Mouse (Mus musculus): ENCODE measurements around the gene Lck. TPM values are rescaled to one million over a fixed set of nuclear protein-coding genes. Genes with fewer than 3 reads are reported as not detected.
A peak's percentile ranks its signal among the peaks of the same experiment; 100 is the strongest.

Gene Lck
- total and polyA plus RNA-seq, 3 experiments: 2.7 to 6.9 TPM; not detected in 1

DNA sequence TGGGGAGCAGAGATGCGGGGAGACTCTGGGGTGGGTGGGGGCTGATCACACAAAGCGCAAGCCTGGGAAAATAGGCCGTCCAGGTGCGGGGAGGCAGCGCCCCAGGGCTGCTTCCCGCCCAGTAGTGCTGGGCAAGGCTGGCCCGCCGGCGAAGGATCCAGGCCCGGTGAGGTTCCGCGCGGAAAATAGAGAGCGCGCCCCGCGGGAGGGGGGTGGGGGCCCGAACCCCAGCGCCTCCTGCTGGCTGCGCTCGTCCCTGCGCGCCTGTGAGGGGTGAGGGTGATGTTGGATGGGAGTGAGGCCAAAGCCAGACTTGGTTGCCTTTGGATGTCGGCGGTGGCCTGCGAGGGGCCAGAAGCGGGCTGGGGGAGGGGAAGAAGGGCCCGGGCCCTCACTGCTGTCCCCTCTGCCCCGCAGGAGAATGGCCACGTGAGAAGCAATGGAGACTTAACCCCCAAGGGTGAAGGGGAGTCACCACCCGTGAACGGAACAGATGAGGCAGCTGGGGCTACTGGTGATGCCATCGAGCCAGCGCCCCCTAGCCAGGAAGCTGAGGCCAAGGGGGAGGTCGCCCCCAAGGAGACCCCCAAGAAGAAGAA, 59.0 kb downstream of the Lck start:
- H3K36me3 ChIP-seq (ENCODE audit: control insufficient read depth in 1 of 2, insufficient read depth in 2 of 2, low read length in 2 of 2): no peaks in the 10 kb centered on the region
- H3K27me3 ChIP-seq (ENCODE audit: control insufficient read depth in 1 of 2, insufficient read depth in 2 of 2, low read length in 2 of 2): no peaks in the 10 kb centered on the region
- H3K27ac ChIP-seq (ENCODE audit: control insufficient read depth, low read depth, low read length): no peak overlapping the region
- no peaks in the 10 kb centered on the region; the same call in 1 of the 2 replicates for H3K79me2 ChIP-seq (ENCODE audit: control insufficient read depth, insufficient read depth, low read length, poor library complexity)
- no peaks in the 10 kb centered on the region for H3K4me1 ChIP-seq (ENCODE audit: control insufficient read depth in 1 of 2, insufficient read depth in 2 of 2, low read length in 2 of 2)
- peak; percentile 74 for DNase-seq (ENCODE audit: low read depth, low spot score)
- peak overlapping the region; percentile 67 to 93 for H3K4me3 ChIP-seq (ENCODE audit: control insufficient read depth in 1 of 2, insufficient read depth in 1 of 2, low read depth in 2 of 2, low read length in 2 of 2)
- no peaks in the 10 kb centered on the region for H3K9me3 ChIP-seq (replicated peaks; ENCODE audit: insufficient read depth, low read length)
- H3K9ac ChIP-seq (ENCODE audit: control insufficient read depth, low read depth, low read length, poor library complexity, severe bottlenecking): peak overlapping the region; percentile 88
- TF ChIP-seq CHD2 (IDR thresholded peaks at IDR 0.05; ENCODE audit: low read length): no peak
- TF ChIP-seq TAL1 (IDR thresholded peaks at IDR 0.05; ENCODE audit: low read length): no peak
- TF ChIP-seq MEF2A (IDR thresholded peaks at IDR 0.05; ENCODE audit: extremely low read depth, insufficient replicate concordance, low read depth, low read length, poor library complexity, severe bottlenecking): no peak
- no peak for TF ChIP-seq ZKSCAN1 (IDR thresholded peaks at IDR 0.05; ENCODE audit: low read depth, low read length)
- peak; percentile 61 for TF ChIP-seq SMC3 (IDR thresholded peaks at IDR 0.05; ENCODE audit: low read depth, low read length)
- no peak for TF ChIP-seq POLR2A (IDR thresholded peaks at IDR 0.05; ENCODE audit: control insufficient read depth in 1 of 2, insufficient read depth in 1 of 2, low read depth in 1 of 2, low read length in 2 of 2, poor library complexity in 1 of 2)
- TF ChIP-seq POLR2AphosphoS2 (IDR thresholded peaks at IDR 0.05; ENCODE audit: low read length): no peak
- TF ChIP-seq ZC3H11A (IDR thresholded peaks at IDR 0.05; ENCODE audit: low read depth, low read length): no peak
- no peak for TF ChIP-seq NELFE (IDR thresholded peaks at IDR 0.05; ENCODE audit: low read depth, low read length)
- no peak for TF ChIP-seq MAFK (IDR thresholded peaks at IDR 0.05; ENCODE audit: borderline replicate concordance, low read depth, low read length)
- 0 out of 2 replicates have a peak, but pooled peaks have one; percentile 29 for TF ChIP-seq ETS1 (IDR thresholded peaks at IDR 0.05; ENCODE audit: low read depth, low read length)
- no peak for TF ChIP-seq RCOR1 (IDR thresholded peaks at IDR 0.05; ENCODE audit: low read depth, low read length)
- no peak for TF ChIP-seq ZNF384 (IDR thresholded peaks at IDR 0.05; ENCODE audit: low read depth, low read length)
- no peak for TF ChIP-seq E2F4 (IDR thresholded peaks at IDR 0.05; ENCODE audit: borderline replicate concordance, low read depth, low read length)
- no peak for TF ChIP-seq GATA1 (IDR thresholded peaks at IDR 0.05; ENCODE audit: low read depth, low read length)
- peak; percentile 43; the same call in 1 of the 2 replicates for TF ChIP-seq TCF12 (IDR thresholded peaks at IDR 0.05; ENCODE audit: low read depth, low read length)
- no peak for TF ChIP-seq GABPA (IDR thresholded peaks at IDR 0.05; ENCODE audit: low read depth, low read length)
- TF ChIP-seq HCFC1 (IDR thresholded peaks at IDR 0.05; ENCODE audit: low read depth, low read length): peak; percentile 58; the same call in 1 of the 2 replicates
- no peak for TF ChIP-seq JUND (IDR thresholded peaks at IDR 0.05; ENCODE audit: low read depth, low read length)
- TF ChIP-seq TBP (IDR thresholded peaks at IDR 0.05; ENCODE audit: low read depth, low read length): no peak
- TF ChIP-seq MAZ (IDR thresholded peaks at IDR 0.05; ENCODE audit: low read depth, low read length): peak; percentile 99
- TF ChIP-seq SIN3A (IDR thresholded peaks at IDR 0.05; ENCODE audit: low read length): peak; percentile 53; the same call in 1 of the 2 replicates
- no peak for TF ChIP-seq USF1 (IDR thresholded peaks at IDR 0.05; ENCODE audit: low read depth, low read length)
- TF ChIP-seq UBTF (IDR thresholded peaks at IDR 0.05; ENCODE audit: borderline replicate concordance, insufficient read depth, low read depth, low read length): no peak
- peak; percentile 18; the same call in 1 of the 2 replicates for TF ChIP-seq ELF1 (IDR thresholded peaks at IDR 0.05; ENCODE audit: low read depth, low read length)
- TF ChIP-seq NRF1 (IDR thresholded peaks at IDR 0.05; ENCODE audit: insufficient read depth, low read depth, low read length, poor library complexity, severe bottlenecking): 0 out of 2 replicates have a peak, but pooled peaks have one; percentile 21
- TF ChIP-seq EP300 (IDR thresholded peaks at IDR 0.05; ENCODE audit: low read depth in 1 of 2, low read length in 2 of 2): no peak
- TF ChIP-seq MXI1 (IDR thresholded peaks at IDR 0.05; ENCODE audit: low read depth, low read length): peak; percentile 46; the same call in 1 of the 2 replicates
- no peak for TF ChIP-seq MYB (IDR thresholded peaks at IDR 0.05; ENCODE audit: low read depth, low read length)
- TF ChIP-seq RAD21 (IDR thresholded peaks at IDR 0.05; ENCODE audit: low read depth, low read length): peak; percentile 12
- no peak for TF ChIP-seq MAX (IDR thresholded peaks at IDR 0.05; ENCODE audit: low read length)
- TF ChIP-seq KAT2A (conservative IDR thresholded peaks at IDR 0.05; ENCODE audit: low read depth, low read length): no peak
- TF ChIP-seq CHD1 (IDR thresholded peaks at IDR 0.05; ENCODE audit: low read depth, low read length): no peak
- TF ChIP-seq ZMIZ1 (IDR thresholded peaks at IDR 0.05; ENCODE audit: low read depth, low read length): no peak
- TF ChIP-seq USF2 (IDR thresholded peaks at IDR 0.05; ENCODE audit: borderline replicate concordance in 1 of 2, insufficient read depth in 1 of 2, low read depth in 1 of 2, low read length in 2 of 2): no peak
- no peak for TF ChIP-seq MYC (IDR thresholded peaks at IDR 0.05; ENCODE audit: low read depth, low read length)
- TF ChIP-seq BHLHE40 (IDR thresholded peaks at IDR 0.05; ENCODE audit: borderline replicate concordance, low read depth, low read length): 0 out of 2 replicates have a peak, but pooled peaks have one; percentile 32
